Mouse (Mus musculus) kidney, adult 8-10 months (tissue): Measurements from ENCODE around the gene Setd5.
A peak's percentile ranks its signal among the peaks of the same experiment; 100 is the strongest.

Experiments
- DNase-seq, 2 experiments: peaks; one replicate each; pipeline ENCODE4 v3.0.0; 2022

Gene Setd5

GRCm38 (mm10) chr6:113144764-113145163 is 67.6 kb downstream of the Setd5 start:
- peak; percentile 34 to 48 for DNase-seq

- no peak for DNase-seq
Observed at GRCm38 (mm10) chr6:113145249-113145648, 68.1 kb downstream of the Setd5 start.

- no peak for DNase-seq
Observed at GRCm38 (mm10) chr6:113154071-113154470, 76.9 kb downstream of the Setd5 start.

- DNase-seq = no peak
Observed at GRCm38 (mm10) chr6:113154886-113155285, 77.7 kb downstream of the Setd5 start.

GRCm38 (mm10) chr6:113156064-113156463 is 78.9 kb downstream of the Setd5 start:
- DNase-seq = no peak

GRCm38 (mm10) chr6:113160106-113160505 is 82.9 kb downstream of the Setd5 start:
- no peak for DNase-seq

GRCm38 (mm10) chr6:113161982-113162381 is 84.8 kb downstream of the Setd5 start:
- no peak for DNase-seq

- DNase-seq = no peak
Observed at GRCm38 (mm10) chr6:113163513-113163912, 86.3 kb downstream of the Setd5 start.

GRCm38 (mm10) chr6:113166661-113167251 is 89.6 kb downstream of the Setd5 start:
- peak; percentile 64 to 67 for DNase-seq

- no peak for DNase-seq
Observed at GRCm38 (mm10) chr6:113168316-113168975, 91.3 kb downstream of the Setd5 start.

- DNase-seq = no peak
Observed at GRCm38 (mm10) chr6:113169852-113170251, 92.7 kb downstream of the Setd5 start.

- no peak for DNase-seq
Observed at GRCm38 (mm10) chr6:113170651-113171050, 93.5 kb downstream of the Setd5 start.

GRCm38 (mm10) chr6:113172011-113172410 is 94.8 kb downstream of the Setd5 start:
- no peak for DNase-seq

GRCm38 (mm10) chr6:113172568-113172967 is 95.4 kb downstream of the Setd5 start:
- DNase-seq = peak; percentile 22 to 68

- no peak for DNase-seq
Observed at GRCm38 (mm10) chr6:113175469-113175868, 98.3 kb downstream of the Setd5 start.

- no peak for DNase-seq
Observed at GRCm38 (mm10) chr6:113176613-113177012, 99.4 kb downstream of the Setd5 start.

- DNase-seq = no peak
Observed at GRCm38 (mm10) chr6:113178286-113179194, 101.4 kb downstream of the Setd5 start.

GRCm38 (mm10) chr6:113179195-113179733 is 102.1 kb downstream of the Setd5 start:
- no peak for DNase-seq

- peak in 1 of 2 experiments; percentile 13 for DNase-seq
Observed at GRCm38 (mm10) chr6:113184163-113184562, 107.0 kb downstream of the Setd5 start.

- DNase-seq = no peak
Observed at GRCm38 (mm10) chr6:113184866-113185525, 107.8 kb downstream of the Setd5 start.

- peak in 1 of 2 experiments; percentile 26 for DNase-seq
Observed at GRCm38 (mm10) chr6:113193765-113194460, 116.7 kb downstream of the Setd5 start.

- DNase-seq = no peak
Observed at GRCm38 (mm10) chr6:113194517-113194840, 117.3 kb downstream of the Setd5 start.
